Mouse (Mus musculus): ENCODE results near the gene Cd302. TPM values are rescaled to one million over a fixed set of nuclear protein-coding genes. Genes with fewer than 3 reads are reported as not detected.

Cd302 gene
- polyA plus RNA-seq, 1 experiment from 2014 or later: 38.5 TPM

DNA sequence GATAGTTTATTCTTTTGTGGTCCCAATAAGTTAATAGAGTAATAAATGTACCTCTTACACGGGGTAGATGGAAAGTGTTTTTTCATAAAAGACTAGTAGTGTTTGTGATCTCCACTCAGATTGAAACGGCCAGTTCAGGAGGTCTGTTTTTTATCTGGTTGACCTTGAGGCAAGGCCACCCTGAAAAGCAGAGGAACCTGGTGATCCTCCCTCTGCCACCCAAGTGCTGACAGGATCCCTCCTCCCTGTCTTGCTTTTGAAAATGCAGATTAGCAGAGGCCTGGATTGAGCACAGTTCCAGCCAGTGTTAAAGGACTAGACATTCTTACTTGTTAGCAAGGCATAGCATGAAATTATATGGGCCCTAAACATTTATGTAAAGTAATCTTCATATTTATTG, 51.1 kb downstream of the Cd302 start:
- Histone ChIP-seq H3K4me3 (replicated peaks) (no peak overlapping the region), H3K4me2 (replicated peaks) (no peak overlapping the region), H3K9me3 (no peaks in the 10 kb centered on the region), H3K4me1 (replicated peaks) (no peaks in the 10 kb centered on the region), H3K27ac (no peak overlapping the region), H3K9ac (no peak overlapping the region), H3K36me3 (peaks cover 17% of the 10 kb centered on the region), H3K27me3 (replicated peaks) (no peaks in the 10 kb centered on the region)
- 27% methylated on average over 2 of the region's 2 CpGs for WGBS
- no peak for ATAC-seq

DNA sequence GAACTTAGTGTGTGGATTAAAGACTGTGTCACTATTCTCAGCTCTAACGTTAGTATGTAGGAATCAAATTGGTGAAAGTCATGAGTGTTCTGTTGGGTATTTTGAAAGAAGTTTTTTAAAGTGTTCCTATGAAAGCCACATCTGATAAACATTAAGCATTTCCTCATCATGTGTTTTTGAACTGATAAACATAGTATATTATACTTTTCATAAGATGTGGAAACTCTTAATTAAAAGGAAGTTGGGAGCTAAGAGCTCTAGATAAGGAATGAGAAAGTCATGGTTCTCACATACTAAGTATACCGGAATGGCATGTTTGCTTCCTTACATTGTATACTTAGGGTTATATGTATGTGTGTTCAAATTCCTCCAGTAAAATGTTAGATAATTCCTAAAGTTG, 53.9 kb downstream of the Cd302 start:
- Histone ChIP-seq H3K27me3 (replicated peaks) (no peaks in the 10 kb centered on the region), H3K27ac (no peak overlapping the region), H3K36me3 (peaks cover 8% of the 10 kb centered on the region), H3K9me3 (no peaks in the 10 kb centered on the region), H3K9ac (no peak overlapping the region), H3K4me1 (replicated peaks) (0 out of 2 replicates have a peak, but pooled peaks cover 2% of the 10 kb centered on the region), H3K4me2 (replicated peaks) (no peak overlapping the region), H3K4me3 (replicated peaks) (no peak overlapping the region)
- 84% methylated on average over 2 of the region's 2 CpGs for WGBS
- no peak for ATAC-seq

DNA sequence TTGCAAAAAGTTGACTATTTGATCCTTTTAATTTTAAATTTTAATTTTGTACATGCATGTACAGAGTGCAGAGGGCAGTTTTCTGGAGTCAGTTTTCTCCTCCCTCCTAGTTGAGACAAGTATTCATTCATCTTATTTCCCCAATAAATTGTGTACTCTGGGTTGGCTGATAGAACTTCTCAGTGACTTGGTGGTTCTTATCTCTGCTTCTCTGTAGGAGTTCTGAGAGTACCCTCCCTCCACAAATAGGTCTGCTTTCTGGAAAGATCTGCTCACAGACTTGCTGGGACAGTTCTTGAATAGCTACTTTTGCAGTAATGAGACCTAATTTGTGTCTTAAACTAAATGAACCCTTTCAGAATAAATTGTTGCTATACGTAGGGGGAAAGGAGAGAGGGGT, 55.8 kb downstream of the Cd302 start:
- 92% methylated on average over 1 of the region's 1 CpGs for WGBS
- Histone ChIP-seq H3K4me1 (replicated peaks) (0 out of 2 replicates have a peak, but pooled peaks cover 2% of the 10 kb centered on the region), H3K4me2 (replicated peaks) (no peak overlapping the region), H3K9me3 (no peaks in the 10 kb centered on the region), H3K9ac (no peak overlapping the region), H3K27ac (no peak overlapping the region), H3K4me3 (replicated peaks) (no peak overlapping the region), H3K36me3 (0 out of 2 replicates have a peak, but pooled peaks cover 2% of the 10 kb centered on the region), H3K27me3 (replicated peaks) (no peaks in the 10 kb centered on the region)
- ATAC-seq: no peak

DNA sequence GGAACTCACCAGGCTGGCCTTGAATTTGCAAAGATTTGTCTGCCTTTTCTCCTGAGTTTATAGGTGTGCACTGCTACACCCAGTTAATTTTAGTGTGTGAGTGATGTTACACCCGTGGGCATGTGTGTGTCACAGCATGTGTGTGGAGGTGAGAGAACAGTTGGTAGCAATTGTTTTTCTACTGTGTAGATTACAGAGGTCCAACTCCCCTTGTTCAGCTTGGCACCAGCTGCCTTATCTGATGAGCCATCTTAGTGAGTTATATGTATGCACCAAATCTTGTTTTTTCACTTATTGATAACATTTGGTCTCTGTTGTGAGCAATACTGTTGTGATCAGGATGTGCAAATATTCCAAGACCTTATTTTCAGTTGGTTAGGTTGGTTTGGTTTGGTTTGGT, 60.8 kb downstream of the Cd302 start:
- no peak overlapping the region for H3K4me2 ChIP-seq (replicated peaks)
- H3K9me3 ChIP-seq: no peaks in the 10 kb centered on the region
- H3K36me3 ChIP-seq: no peaks in the 10 kb centered on the region
- H3K4me3 ChIP-seq (replicated peaks): no peak overlapping the region
- 68% methylated on average over 1 of the region's 1 CpGs for WGBS
- no peak overlapping the region for H3K27ac ChIP-seq
- 0 out of 2 replicates have a peak, but pooled peaks cover 2% of the 10 kb centered on the region for H3K4me1 ChIP-seq (replicated peaks)
- H3K9ac ChIP-seq: no peak overlapping the region
- no peak for ATAC-seq
- H3K27me3 ChIP-seq (replicated peaks): no peaks in the 10 kb centered on the region

DNA sequence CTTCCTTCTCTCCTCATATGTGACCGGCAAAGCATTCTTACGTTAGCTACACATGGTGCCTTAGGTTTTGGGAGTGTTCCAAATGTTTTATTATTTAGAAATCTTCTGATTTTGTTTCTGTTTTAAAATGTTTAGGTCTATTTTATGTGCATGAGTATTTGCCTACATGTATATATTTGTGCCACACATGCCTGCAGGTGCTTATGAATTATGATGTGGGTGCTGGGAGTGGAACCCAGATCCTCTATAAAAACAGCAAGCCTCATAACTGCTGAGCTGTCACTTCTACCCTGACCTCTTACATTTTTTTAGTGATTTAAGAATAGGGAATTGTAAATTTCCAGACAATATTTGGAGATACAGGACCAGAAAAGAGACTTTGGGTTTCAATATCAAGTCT, 62.3 kb downstream of the Cd302 start:
- no peak overlapping the region for H3K9ac ChIP-seq
- H3K9me3 ChIP-seq: no peaks in the 10 kb centered on the region
- no peak for ATAC-seq
- no peaks in the 10 kb centered on the region for H3K36me3 ChIP-seq
- H3K4me1 ChIP-seq (replicated peaks): peaks cover under 1% of the 10 kb centered on the region; the same call in 1 of the 2 replicates
- H3K27ac ChIP-seq: no peak overlapping the region
- no peak overlapping the region for H3K4me3 ChIP-seq (replicated peaks)
- H3K27me3 ChIP-seq (replicated peaks): no peaks in the 10 kb centered on the region
- 78% methylated on average over 2 of the region's 2 CpGs for WGBS
- H3K4me2 ChIP-seq (replicated peaks): no peak overlapping the region

DNA sequence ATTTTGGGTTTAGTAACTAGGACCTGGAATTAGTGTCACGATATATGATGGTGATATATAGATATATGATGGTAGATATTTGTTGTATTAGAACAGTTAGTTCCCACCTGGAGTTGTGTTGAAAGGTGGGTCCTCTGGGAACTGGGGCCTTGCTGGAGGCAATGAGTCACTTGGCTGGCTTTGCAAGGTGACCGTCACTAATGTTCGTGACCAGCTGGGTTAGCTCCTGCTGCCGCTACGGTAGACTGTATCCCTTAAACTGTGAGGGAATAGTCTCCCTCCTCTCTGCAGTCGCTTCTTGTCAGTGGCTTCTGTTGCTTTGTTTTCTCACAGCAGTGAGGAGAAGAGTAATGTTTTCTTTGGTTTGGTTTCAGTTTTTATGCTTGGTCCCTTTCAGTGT, 63.1 kb downstream of the Cd302 start:
- H3K9me3 ChIP-seq: no peaks in the 10 kb centered on the region
- H3K4me2 ChIP-seq (replicated peaks): no peak overlapping the region
- no peak for ATAC-seq
- no peak overlapping the region for H3K4me3 ChIP-seq (replicated peaks)
- H3K27me3 ChIP-seq (replicated peaks): no peaks in the 10 kb centered on the region
- no peak overlapping the region for H3K9ac ChIP-seq
- WGBS: 60% methylated on average over 6 of the region's 6 CpGs
- no peaks in the 10 kb centered on the region; the same call in 1 of the 2 replicates for H3K4me1 ChIP-seq (replicated peaks)
- H3K36me3 ChIP-seq: no peaks in the 10 kb centered on the region
- no peak overlapping the region for H3K27ac ChIP-seq

DNA sequence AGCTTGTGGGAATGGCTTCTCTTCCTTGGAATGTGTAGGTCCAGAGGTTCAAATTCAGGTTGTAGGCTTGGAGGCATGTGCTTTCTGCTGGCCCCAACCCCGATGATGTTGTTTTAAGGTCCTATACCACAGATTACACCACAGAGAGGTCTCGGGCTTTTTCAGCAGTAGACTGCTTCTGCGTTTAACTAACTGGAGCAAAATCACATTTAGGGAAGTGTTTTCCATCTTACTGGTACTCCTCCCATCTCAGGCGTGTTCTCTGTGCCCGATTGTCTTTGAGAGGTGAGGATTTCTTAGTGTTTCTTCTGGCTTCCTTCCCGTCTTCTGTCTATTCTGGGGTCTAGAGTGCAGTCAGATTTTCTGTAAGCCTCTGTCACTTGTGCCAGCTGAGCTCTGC, 66.7 kb downstream of the Cd302 start:
- Histone ChIP-seq H3K27ac (no peak overlapping the region), H3K27me3 (replicated peaks) (no peaks in the 10 kb centered on the region), H3K4me1 (replicated peaks) (peaks cover 2% of the 10 kb centered on the region; the same call in 1 of the 2 replicates), H3K4me2 (replicated peaks) (no peak overlapping the region), H3K4me3 (replicated peaks) (no peak overlapping the region), H3K9me3 (no peaks in the 10 kb centered on the region), H3K36me3 (no peaks in the 10 kb centered on the region), H3K9ac (no peak overlapping the region)
- WGBS: 83% methylated on average over 6 of the region's 6 CpGs
- no peak for ATAC-seq

DNA sequence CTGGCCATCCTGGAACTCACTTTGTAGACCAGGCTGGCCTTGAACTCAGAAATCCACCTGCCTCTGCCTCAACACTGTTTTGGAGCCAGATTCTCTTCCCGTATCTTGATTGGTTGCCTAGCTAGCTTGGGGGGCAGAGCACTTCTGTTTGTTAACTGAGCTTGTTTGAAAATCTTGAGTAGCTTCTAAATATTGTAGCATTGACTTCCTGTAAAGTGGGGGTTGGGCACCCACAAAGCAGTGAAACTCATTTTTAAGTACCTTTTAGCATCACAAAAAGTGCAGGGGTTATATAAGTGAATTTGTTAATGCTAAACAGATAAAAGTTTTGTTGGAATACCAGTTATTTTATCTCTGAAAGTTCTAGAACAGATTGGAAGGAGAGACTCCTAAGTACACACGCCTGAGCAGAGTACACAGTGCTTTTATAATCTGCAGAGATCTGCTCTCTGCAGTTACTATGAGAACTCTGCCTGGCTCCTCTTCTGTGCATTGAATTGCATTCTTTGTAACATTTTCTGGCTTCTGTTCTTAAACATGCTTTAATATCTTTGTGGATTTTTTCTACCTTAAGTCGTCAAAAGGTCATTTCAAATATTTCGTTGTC, 67.6 kb downstream of the Cd302 start:
- Histone ChIP-seq H3K36me3 (no peaks in the 10 kb centered on the region), H3K27ac (no peak overlapping the region), H3K4me2 (replicated peaks) (no peak overlapping the region), H3K4me1 (replicated peaks) (peaks cover 5% of the 10 kb centered on the region; the same call in 1 of the 2 replicates), H3K9ac (no peak overlapping the region), H3K9me3 (no peaks in the 10 kb centered on the region), H3K4me3 (replicated peaks) (no peak overlapping the region), H3K27me3 (replicated peaks) (no peaks in the 10 kb centered on the region)
- 72% methylated on average over 4 of the region's 4 CpGs for WGBS
- no peak for ATAC-seq

DNA sequence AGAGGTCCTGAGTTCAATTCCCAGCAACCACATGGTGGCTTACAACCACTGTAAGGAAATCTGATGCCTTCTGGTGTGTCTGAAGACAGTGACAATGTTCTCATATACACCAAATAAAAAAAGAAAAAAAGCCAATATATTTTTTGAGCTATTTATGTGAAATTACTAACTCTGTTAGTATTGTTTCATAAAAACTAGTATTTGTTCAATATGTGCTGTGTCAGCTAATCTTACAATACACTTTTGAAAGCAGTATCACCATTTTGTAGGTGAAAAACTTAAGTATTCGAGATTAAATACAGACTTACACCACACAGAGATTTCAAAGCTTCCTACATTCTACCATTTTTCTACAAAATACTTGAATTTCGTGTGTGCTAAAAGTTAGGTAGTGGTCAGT, 69.6 kb downstream of the Cd302 start:
- Histone ChIP-seq H3K27me3 (replicated peaks) (no peaks in the 10 kb centered on the region), H3K9ac (no peak overlapping the region), H3K27ac (no peak overlapping the region), H3K4me1 (replicated peaks) (peaks cover 13% of the 10 kb centered on the region; the same call in 1 of the 2 replicates), H3K4me3 (replicated peaks) (no peak overlapping the region), H3K9me3 (no peaks in the 10 kb centered on the region), H3K36me3 (no peaks in the 10 kb centered on the region), H3K4me2 (replicated peaks) (no peak overlapping the region)
- ATAC-seq: no peak
- WGBS: 95% methylated on average over 2 of the region's 2 CpGs

DNA sequence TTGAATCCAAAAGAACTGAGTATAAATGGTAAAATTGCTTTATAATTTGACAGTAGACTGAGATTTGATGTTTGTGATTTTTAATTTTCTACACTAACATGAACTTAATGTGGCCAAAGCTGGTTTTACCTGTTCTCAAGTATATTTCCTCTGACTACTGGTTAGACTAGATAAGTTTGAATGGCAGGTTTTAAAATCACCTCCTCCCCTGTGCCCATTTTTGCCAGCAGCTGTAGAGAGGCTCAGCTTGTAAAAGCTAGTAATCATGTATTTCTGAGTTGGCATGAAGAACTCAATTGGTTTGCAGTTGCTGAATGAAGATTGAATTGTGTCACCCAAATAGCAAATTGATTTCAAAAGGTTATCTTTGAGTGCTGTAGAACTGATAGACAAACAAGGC, 71.8 kb downstream of the Cd302 start:
- Histone ChIP-seq H3K4me3 (replicated peaks) (no peak overlapping the region), H3K4me2 (replicated peaks) (no peak overlapping the region), H3K9me3 (no peaks in the 10 kb centered on the region), H3K27me3 (replicated peaks) (no peaks in the 10 kb centered on the region), H3K9ac (no peak overlapping the region), H3K36me3 (no peaks in the 10 kb centered on the region), H3K27ac (no peak overlapping the region), H3K4me1 (replicated peaks) (peaks cover 20% of the 10 kb centered on the region)
- ATAC-seq: no peak

DNA sequence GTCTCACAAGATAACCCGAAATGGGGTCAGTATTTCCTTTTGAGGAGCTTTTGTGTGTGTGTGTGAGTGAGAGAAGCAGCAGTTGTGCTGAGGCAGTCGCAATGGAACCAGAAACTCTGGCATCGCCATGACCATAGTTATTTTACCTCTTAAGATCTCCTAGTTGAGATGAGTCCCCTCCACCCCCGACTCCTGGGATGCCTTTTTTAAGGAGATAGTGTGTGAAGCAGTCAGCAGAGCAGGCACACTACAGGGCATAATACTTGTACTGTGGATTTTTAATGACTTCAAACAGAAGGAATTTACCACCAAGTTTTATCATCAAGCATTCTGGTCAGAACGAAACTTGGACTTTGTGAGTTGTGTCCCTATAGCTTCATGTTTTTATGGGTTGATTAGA, 73.5 kb downstream of the Cd302 start:
- Histone ChIP-seq H3K36me3 (no peaks in the 10 kb centered on the region; the same call in 1 of the 2 replicates), H3K27ac (0 out of 2 replicates have a peak overlapping the region, but pooled peaks have one; percentile 58), H3K9ac (peak overlapping the region; percentile 94), H3K9me3 (no peaks in the 10 kb centered on the region), H3K4me3 (replicated peaks) (peak overlapping the region; percentile 86), H3K27me3 (replicated peaks) (no peaks in the 10 kb centered on the region), H3K4me1 (replicated peaks) (peaks cover 18% of the 10 kb centered on the region), H3K4me2 (replicated peaks) (peak overlapping the region; percentile 70)
- 11% methylated on average over 5 of the region's 5 CpGs for WGBS
- ATAC-seq: no peak

DNA sequence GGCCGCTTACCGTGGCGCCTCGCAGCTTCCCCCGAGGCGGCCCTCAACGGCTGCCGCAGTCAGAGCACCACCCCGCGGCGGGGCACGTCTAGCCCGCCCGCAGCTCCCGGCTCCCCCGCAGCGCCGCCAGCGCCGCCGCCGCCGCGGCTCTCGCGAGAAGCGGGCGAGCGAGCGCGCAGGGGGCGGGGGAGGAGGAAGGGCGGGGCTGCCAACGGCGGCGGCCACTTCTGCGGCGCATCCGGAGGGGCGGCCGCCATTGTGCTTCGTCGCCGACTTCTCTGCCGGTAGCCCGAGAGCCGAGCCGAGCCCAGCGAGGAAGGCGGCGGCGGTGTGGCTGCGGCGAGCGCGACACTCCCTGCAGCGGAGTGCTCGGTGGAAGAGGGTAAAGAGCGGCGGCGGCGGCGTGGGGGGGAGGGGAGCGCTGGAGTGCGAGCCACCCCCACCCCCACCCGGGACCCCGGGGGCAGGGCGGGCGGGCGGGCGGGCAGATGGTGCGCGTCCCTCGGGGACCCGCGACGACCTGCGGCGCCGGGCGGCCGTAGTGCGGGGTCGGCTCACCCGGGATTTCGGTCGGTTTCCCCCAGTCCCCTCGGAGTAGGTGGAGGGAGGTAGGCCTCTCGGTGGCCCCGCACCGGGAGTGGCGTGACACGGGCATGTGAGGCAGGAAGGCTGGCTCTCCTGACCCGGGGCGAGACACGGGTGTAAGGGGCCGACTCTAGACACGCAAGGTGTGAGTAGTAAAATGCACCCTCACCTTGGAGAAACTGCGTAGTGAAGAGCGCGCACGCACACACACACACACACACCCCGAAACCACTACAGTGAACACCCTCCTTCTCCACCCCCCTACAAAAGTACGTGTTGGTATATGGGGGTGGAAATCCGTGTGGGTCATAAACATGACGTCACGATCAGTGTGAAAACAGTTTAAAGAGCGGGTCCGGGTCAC, 74.3 kb downstream of the Cd302 start, which contains the start of the genes Baz2b and March7:
Baz2b (minus strand) TSS at position 137 of the 949 bp plus-strand sequence.
March7 (plus strand) TSS at position 185 of the 949 bp plus-strand sequence.
- under 1% methylated on average over 90 of the region's 109 CpGs for WGBS
- ATAC-seq: peak; percentile 95
- H3K4me1 ChIP-seq (replicated peaks): peaks cover 18% of the 10 kb centered on the region
- peaks cover 3% of the 10 kb centered on the region for H3K36me3 ChIP-seq
- H3K9ac ChIP-seq: peak within 1 kb of the TSS; percentile 94
- peak within 1 kb of the TSS; percentile 70 for H3K4me2 ChIP-seq (replicated peaks)
- H3K9me3 ChIP-seq: no peaks in the 10 kb centered on the region
- peak within 1 kb of the TSS; percentile 86 for H3K4me3 ChIP-seq (replicated peaks)
- no peaks in the 10 kb centered on the region for H3K27me3 ChIP-seq (replicated peaks)
- H3K27ac ChIP-seq: peak within 1 kb of the TSS; percentile 90

Measured in intestine, embryonic 15.5 days (tissue).